Mouse (Mus musculus) spleen, postnatal 10 days (tissue): ENCODE measurements around the gene Sp100.

Experiments used
- DNase-seq, 2 experiments: peaks; one replicate each; pipeline ENCODE4 v3.0.0; 2021 to 2022; ENCODE audit warnings: low spot score in 2 of 2

Sp100 gene

GRCm38 (mm10) chr1:85697721-85698493 is 48.1 kb downstream of the Sp100 start:
- DNase-seq = no peak

GRCm38 (mm10) chr1:85702531-85702930 is 52.7 kb downstream of the Sp100 start:
- DNase-seq = no peak

- peak; percentile 75 to 96 for DNase-seq
These were observed 53.7 kb downstream of the Sp100 start for GRCm38 (mm10) chr1:85703245-85704186.

- DNase-seq = no peak
These were observed 55.8 kb downstream of the Sp100 start for GRCm38 (mm10) chr1:85705552-85705951.

GRCm38 (mm10) chr1:85706754-85707153 is 57.0 kb downstream of the Sp100 start:
- DNase-seq = no peak

- no peak for DNase-seq
These were observed 64.7 kb downstream of the Sp100 start for GRCm38 (mm10) chr1:85714501-85714900.

- DNase-seq = no peak
These were observed 66.7 kb downstream of the Sp100 start for GRCm38 (mm10) chr1:85716447-85717027.

GRCm38 (mm10) chr1:85719049-85719448 is 69.3 kb downstream of the Sp100 start:
- no peak for DNase-seq

GRCm38 (mm10) chr1:85720220-85720893 is 70.6 kb downstream of the Sp100 start:
- DNase-seq = no peak

- DNase-seq = no peak
These were observed 80.7 kb downstream of the Sp100 start for GRCm38 (mm10) chr1:85730471-85730870.

GRCm38 (mm10) chr1:85732581-85732980 is 82.8 kb downstream of the Sp100 start:
- DNase-seq = no peak

- no peak for DNase-seq
These were observed 84.7 kb downstream of the Sp100 start for GRCm38 (mm10) chr1:85734511-85734910.

GRCm38 (mm10) chr1:85735463-85736123 is 85.8 kb downstream of the Sp100 start:
- peak; percentile 54 to 79 for DNase-seq

GRCm38 (mm10) chr1:85736355-85737184 is 86.8 kb downstream of the Sp100 start:
- peak; percentile 66 to 84 for DNase-seq

GRCm38 (mm10) chr1:85739000-85739399 is 89.2 kb downstream of the Sp100 start:
- DNase-seq = no peak

- DNase-seq = no peak
These were observed 90.0 kb downstream of the Sp100 start for GRCm38 (mm10) chr1:85739819-85740218.

GRCm38 (mm10) chr1:85740923-85741322 is 91.1 kb downstream of the Sp100 start:
- no peak for DNase-seq

GRCm38 (mm10) chr1:85742333-85742732 is 92.5 kb downstream of the Sp100 start:
- no peak for DNase-seq

GRCm38 (mm10) chr1:85742916-85743505 is 93.2 kb downstream of the Sp100 start:
- DNase-seq = no peak

- DNase-seq = no peak
These were observed 94.8 kb downstream of the Sp100 start for GRCm38 (mm10) chr1:85744539-85744938.
